Mouse (Mus musculus): ENCODE results near the gene Ndufa11.

The Ndufa11 gene

DNA sequence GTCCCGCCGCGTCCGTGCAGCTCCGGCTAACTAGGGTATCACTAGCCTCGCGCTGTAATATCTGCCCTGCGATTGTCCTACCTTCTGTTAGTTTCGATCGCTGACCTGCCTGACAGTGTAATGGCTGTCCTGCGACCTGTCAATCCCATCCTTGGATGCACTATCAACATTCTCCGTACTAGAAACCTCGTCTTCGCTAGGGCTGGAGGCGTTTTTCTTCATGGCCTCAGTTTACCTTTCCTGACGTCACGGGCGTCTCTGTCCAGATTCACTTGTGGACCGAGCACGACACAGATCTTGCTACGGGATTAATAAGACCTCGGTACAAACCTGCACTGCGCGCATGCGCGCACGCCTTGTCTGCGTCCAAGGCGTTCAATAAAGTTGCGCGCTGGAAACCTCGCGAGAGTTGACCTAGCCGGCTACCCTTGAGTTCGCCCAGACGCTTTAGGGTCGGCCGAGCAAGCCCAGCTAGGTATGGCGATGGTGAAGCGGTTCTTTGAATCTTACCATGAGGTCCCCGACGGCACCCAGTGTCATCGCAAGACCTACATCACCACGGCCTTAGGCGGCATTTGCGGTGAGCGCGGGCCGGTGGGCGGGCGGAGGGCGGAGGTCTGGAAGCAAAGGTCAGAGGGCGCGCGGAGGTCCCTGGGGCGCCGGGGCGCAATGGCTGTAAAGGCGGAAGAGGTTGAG is at the start of gene Ndufa11, which contains the start of gene Vmac:
TSS of gene Ndufa11 (plus strand) at position 405 of the 696 bp plus-strand sequence.
TSS of gene Vmac (minus strand) at position 660 of the 696 bp plus-strand sequence.
- peak; percentile 89 for DNase-seq (ENCODE audit: low spot score)

DNA sequence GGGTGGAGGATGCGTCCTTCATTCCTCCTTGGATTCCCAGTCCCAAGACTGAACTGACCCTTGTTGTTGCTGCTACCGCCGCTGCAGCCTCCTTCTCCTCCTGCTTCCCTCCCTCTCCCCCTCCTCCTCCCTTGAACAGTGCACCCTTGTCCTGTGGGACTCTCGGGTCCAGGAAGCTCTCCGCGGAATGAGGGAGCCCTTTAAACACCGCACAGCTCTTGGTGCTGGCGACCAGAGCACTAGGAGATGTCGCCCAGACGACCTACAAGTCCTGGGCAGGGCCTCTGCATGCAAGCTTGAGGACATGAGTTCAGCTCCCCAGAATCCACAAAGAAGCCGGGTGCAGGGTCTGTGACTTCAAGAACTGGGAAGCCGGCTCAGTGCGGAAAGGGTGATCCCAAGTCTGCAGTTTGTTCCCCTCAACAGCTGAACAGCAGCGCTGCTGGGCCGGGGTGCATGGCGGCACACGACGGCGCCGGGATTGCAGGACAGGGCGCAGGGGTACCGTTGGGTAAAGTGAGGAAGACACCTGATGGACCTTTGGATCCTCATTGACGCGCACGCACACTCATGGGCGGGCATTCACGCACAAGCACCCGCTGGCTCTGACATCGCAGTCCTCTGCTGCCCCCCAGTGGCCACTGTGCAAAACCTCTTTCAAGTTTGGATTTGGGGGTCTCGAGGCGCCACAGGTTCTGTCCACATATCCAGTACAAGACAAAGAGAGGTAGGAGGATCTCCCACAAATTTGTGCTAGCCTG is 49.0 kb upstream of the Ndufa11 start:
- peak; percentile 42 for DNase-seq (ENCODE audit: low spot score)

DNA sequence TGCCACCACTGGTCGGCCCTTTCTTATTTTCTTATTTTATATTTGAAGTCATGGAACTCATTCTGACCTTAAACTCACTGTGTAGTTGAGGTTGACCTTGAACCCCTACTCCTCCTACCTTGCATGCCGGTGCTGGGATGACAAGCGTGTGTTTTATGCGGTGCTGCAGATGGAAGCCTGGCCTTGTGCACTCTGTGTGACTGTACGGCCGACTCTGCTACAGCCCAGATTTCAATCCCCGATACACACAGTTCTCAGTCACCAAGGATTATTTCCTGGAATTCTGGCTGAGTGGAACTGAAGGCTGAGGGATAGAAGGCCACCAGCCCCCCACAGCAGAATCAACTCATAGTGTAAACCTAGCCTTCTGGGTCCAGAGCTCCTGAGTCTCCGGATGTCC is 47.8 kb upstream of the Ndufa11 start:
- DNase-seq (ENCODE audit: low spot score): no peak

DNA sequence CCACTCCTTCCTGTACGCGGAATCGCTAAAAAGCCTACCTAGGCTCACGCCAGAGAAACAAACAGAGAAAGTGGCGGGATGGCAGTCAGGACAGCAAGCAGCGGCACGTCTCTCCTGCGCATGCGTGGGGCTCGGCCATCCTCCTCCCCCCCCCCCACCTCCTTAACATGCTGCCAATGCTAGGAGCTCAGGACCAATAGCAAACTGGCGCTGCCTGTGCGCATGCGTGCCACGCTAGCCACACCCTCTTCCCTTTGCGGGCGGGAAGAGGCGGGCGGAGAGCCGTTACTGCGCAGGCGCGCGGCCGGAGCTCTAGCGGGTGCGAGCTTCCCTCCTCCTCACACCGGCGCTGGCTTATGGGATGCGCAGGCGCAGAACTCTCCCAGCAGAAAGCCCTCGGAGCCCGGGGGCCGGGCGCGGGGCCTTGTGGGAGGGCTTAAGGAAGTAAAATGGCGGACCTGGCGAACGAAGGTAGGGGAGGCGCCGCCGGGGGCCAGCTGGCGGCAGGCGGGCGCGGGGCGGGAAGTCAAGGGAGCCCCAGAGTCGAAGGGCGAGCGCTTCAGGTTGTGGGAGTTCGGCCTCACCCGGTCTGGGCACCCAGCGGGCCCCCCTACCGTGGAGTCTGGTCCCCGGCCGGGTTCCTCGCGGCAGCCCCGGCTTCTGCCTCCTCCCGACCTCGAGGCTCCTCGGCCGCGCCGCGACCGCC is 44.5 kb upstream of the Ndufa11 start, which contains the start of gene Ranbp3:
TSS of gene Ranbp3 (plus strand) at position 354 of the 706 bp plus-strand sequence.
- DNase-seq (ENCODE audit: low spot score): peak; percentile 87

DNA sequence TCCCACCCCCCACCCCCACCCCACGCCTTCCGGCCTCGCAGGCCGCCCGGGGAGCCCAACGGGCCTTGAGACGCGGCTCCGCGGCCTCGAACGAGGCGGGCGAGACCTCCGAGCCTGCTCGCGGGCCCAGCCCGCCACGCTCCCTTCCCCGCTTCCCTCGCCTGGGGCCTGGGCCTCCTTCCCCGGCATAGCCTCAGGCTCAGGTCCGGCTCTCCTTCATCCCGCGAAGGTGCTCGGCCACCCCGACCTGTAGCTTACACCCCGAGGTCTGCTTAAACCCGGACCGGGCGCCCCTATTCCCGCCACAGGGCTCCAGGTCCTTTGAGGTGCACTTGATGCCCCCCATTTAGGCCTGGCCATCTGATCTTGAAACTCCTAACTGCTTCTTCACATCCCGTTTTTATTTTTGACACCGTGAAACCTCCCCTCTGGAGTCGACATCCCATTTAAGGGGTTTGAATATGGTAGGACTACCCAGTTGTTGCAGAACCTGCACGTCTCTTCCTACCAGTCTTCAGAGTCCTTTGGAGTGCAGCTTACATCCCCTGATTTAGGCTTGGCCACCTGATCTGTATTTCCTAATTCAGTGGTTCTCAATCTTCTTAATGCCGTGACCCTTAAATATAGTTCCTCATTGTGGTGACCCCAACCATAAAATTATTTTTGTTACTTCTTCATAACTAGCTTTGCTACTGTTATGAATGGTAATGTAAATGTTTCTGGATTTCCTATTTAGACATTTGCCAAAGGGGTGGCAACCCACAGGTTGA is 43.7 kb upstream of the Ndufa11 start:
- no peak for DNase-seq (ENCODE audit: low spot score)

DNA sequence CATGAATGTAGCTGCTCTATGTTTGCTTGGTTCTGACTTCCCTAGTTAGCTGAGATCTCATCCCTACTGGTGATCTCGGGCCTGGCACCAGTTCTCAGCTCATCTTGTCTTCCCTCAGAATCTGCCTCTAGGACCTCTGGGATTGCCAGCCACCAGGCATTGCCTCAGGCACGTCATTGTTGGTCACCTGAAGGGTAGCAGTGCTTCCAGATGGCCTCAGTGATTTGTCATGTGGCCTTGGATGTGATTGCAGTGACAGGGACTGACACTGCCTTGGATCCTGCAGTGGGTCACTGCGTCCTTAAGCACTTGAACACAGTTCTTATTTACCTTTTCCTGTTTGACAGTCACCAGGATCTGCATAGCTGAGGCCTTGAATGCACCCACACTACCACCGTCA is 35.8 kb upstream of the Ndufa11 start:
- DNase-seq (ENCODE audit: low spot score): no peak

DNA sequence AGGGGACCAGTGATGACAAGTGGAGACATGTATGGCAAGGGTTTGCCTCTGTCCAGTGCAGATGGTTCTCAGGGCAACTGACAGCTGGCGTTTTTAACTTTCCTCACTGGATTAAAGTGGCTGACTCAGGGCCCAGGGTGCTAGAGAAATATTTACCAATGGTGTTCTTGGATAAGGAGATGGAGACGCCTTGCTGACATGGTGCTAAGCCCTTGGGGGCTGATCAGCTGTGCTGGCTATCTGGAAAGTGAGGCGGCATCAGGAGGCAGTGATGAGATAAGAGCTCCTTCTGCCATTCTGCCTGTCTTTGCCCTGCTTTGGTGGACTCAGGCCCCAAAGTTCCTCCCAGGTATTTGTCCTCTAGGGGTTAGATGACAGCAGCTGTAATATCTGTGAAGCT is 34.7 kb upstream of the Ndufa11 start:
- DNase-seq (ENCODE audit: low spot score): no peak

DNA sequence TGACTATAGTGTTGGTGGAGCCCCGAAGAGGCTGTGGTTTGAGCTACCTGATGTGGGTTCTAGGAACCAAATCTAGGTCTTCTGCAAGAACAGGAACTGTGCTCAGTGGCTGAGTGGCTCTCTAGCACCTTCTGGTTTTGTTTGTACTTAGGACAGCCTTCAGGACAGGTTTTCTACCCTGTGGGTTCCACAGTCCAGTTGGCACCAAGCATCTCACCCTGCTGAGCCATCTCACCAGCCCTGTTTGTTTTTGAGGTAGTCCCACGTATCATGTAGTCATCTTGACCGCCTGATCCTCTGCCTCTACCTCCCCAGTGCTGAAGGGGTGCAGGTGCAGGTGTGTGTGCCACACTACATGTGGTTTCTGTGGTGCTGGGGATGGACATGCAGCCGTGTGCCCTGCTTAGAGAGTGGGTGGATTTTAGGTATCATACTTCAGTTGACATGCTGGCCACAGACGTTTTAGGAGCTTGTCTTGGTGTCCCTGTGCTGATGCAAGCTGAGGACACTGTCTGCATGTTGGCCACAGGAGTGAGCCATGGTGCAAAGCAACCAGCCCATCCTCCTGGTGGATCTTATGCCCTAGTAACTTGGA is 33.9 kb upstream of the Ndufa11 start:
- no peak for DNase-seq (ENCODE audit: low spot score)

DNA sequence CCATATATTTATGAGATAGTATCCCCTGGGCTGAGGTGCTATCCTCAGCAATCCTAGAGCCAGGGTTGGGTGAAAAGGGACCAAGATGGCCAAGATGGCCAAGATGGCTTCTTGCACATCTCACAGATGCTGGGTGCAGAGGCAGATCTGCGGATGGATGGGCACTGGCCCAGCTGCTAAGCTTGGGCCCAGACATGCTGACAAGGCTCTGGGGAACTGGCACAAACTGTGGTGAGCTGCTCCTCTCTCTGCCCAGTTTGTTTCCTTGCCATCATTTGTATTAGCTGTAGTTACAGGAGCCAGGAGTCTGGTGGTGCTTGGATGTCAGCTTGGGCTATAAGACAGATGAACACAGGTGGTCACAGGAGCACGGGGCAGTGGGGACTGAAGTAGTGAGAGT is 32.9 kb upstream of the Ndufa11 start:
- DNase-seq (ENCODE audit: low spot score): no peak

DNA sequence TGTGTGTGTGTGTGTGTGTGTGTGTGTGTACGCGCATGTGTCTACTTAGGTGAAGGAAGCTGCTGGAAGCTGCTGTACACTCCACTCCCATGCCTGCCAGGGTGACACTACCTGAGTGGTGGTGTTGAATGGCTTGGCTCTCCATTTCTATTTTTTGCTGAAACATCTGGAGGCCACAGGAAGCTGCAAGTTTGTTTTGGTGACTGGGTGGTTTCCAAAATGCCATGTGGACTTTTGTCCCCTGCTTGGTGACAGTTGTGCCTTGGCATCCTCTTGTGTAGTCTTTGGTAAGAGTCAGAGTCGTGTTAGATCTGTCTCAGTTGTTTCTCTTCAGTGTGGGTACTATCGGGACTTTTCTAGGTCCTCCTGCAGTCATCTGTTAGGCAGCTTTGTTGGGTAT is 30.8 kb upstream of the Ndufa11 start:
- no peak for DNase-seq (ENCODE audit: low spot score)

DNA sequence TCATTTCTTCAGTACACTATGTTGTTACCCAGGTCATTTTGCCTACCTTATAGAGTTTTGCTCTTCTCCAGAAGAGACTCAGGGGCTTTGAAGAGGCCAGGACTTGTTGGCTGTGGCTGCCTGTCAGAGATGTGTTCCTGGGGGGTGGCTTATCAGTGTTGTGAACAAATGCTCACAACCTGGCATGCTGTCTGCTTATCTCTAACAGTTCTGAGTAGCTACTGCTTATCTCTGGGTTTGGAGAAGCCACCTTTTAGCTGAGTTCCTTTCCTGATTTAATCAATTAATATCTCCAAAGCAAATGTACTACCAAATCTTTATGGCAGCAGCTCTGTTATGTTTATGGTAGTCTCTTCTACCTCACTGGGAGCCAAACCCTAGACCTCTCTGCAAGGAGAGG is 29.5 kb upstream of the Ndufa11 start:
- no peak for DNase-seq (ENCODE audit: low spot score)

DNA sequence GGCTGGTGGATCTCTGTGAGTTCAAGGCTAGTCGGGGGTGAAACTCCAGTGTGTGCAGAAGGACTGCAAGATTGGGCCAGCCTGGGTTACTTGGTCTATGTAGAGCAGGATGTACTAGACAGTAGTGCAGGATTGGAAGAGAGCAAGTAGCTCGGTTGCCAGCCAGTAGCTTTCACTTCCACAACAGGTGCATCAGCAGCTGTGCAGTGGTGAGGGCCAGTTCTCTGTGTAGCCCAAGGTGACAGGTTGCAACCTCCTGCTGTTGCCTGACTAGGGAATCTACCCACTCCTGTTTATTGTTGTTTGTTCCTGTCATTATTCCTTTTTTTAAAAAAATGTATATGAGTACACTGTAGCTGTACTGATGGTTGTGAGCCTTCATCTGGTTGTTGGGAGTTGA is 28.9 kb upstream of the Ndufa11 start:
- no peak for DNase-seq (ENCODE audit: low spot score)

DNA sequence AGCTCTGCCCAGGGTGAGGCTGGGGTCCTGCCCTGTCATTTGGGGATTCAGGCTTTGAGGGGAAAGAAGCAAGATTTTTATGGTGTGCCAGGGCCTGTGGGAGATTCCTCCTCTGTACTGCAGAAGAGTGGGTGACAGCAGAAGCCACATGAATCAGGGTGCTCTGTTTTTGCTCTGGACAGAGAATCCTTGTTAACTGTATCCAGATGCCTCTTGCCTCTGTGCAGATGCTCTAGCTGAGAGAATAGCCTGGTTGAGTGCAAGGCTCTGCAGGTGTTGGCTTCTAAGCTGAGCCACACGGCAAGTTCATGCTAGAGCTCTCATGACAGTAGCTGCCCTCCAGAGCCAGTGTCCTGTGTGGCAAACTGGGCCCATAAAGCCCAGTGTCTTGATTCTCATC is 24.2 kb upstream of the Ndufa11 start:
- no peak for DNase-seq (ENCODE audit: low spot score)

DNA sequence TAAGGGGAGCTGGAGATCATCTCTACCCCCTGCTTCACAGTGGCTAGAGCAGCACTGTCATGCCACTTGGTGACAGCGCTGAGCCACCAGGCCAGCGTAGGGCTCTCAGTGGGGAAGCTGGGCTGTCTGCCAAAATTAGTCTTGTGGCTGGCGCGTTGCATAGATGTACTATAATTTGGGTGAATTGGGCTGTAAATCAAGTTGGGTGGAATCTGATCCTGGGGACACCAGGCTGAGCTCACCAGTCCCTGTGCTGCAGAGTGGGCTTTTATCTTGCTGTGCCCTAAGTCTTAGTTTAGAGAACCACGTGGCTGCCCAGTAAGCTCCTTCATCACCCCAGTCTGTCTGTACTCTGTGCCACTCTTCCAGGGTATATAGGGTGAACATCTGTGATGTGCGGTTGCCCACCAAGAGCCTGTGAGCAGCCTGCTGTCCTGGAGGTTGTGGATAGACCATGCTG is 23.7 kb upstream of the Ndufa11 start:
- DNase-seq (ENCODE audit: low spot score): peak; percentile 52

DNA sequence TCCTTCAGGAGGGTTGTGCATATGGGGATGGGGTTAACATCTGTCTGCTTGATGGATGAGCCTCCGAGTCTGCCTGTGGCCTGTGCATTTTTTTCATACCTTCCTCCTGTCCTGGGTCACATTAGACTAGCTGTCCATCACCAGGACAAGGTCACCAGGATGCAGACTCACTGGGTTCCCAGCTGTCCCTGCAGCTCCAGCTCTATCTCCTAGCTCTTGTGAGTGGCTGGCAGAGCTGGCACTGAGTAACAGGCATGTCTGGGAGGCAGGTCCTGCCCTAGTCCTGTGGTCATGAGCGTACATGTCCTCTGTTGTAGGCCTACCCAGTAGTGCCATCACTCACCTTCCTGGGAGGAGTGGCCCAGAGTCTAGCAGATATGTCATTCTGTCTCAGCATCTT is 17.1 kb upstream of the Ndufa11 start:
- DNase-seq (ENCODE audit: low spot score): no peak

DNA sequence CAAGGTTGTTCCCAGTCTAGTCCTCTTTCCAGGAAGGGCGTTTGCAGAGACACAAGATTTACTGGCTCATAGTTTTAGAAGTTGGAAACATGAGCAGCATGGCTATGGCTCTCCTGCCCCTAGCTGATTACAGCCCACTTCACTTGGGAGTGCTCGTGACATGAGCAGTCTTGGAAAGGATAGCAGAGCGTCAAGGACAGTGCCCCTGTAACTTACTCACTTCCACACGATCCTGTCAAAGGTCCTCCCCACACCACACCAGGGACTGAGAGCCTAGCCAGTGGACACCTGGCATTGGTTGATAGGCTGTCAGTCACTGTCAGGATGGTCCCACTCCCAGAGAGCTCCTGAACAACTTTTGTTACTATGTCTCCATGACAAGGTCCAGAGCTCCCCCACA is 14.5 kb upstream of the Ndufa11 start:
- no peak for DNase-seq (ENCODE audit: low spot score)

DNA sequence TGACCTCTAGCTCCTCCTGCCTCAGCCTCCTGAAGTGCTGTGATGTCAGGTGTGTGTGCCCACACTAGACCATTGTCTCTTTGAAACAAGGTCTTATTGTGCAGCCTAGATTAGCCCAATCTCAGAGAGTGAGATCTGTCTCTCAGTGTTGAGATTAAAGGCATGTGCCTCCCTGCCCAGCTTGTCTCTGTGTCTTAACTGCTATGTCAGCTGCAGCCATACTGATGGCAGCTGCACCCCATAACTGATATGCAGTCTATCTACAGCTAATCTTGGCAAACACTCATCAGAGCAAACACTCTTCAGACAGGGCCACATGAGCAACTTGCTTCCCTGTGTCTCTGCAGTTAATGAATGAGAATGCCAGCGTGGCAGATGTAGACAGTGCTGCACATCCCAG is 11.1 kb upstream of the Ndufa11 start:
- no peak for DNase-seq (ENCODE audit: low spot score)

DNA sequence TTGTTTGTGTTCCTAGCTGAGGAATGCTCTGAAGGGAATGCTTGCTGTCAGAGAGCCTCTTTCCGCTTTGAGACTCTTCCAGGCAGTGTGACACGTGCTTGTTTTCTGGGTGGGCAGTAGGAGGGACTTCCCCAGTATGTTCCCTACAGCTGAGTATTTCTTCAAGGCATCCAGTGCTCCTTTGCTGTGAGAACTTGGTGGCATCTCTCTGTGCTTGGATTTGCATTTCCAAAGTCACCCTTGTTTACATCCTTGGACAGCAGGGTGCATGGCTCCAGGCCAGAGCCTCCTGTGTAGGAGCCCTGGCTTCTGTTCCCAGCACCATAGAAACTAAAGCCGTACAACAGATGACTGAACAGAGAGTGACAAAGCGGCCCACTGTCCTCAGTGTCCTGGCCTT is 8.9 kb upstream of the Ndufa11 start:
- DNase-seq (ENCODE audit: low spot score): no peak

DNA sequence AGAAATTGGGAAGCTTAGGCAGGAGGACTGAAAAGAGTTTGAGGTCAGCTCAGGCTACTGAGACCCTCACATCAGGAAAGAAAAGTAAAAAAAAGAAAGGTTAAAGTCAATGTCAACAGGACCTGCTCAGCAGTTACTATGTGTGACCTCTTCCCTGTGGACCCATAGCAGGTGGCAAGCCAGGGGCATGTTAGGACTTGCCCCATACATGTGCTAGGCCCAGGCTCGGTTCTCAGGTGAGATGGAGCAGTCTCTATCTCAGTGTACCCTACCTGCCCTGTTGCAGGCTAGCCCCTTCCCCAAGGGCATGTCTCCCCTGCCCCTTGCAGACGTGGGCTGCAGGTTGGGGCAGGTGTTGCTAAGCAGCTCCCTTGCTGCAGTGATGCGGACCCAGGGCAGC is 7.9 kb upstream of the Ndufa11 start:
- no peak for DNase-seq (ENCODE audit: low spot score)

DNA sequence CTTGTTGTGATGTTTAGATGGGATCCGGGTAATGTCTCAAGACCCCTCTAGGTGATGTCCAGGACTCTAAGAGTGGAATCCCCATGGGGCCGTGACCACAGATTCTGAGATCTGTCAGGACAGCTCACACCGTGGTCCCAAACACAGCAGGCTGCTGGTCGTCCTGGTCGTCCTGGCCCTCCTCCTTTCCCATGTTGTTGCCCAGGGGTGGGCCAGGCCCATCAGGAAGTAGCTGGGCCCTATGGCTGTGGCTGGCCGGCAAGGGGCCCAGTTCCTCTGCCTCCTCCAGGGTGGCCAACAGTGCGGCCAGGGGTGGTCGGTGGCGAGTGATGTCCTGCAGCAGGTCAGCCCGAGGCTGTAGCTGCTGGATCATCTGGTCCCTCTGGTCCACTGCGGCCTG is 2.2 kb upstream of the Ndufa11 start:
- no peak for DNase-seq (ENCODE audit: low spot score)

DNA sequence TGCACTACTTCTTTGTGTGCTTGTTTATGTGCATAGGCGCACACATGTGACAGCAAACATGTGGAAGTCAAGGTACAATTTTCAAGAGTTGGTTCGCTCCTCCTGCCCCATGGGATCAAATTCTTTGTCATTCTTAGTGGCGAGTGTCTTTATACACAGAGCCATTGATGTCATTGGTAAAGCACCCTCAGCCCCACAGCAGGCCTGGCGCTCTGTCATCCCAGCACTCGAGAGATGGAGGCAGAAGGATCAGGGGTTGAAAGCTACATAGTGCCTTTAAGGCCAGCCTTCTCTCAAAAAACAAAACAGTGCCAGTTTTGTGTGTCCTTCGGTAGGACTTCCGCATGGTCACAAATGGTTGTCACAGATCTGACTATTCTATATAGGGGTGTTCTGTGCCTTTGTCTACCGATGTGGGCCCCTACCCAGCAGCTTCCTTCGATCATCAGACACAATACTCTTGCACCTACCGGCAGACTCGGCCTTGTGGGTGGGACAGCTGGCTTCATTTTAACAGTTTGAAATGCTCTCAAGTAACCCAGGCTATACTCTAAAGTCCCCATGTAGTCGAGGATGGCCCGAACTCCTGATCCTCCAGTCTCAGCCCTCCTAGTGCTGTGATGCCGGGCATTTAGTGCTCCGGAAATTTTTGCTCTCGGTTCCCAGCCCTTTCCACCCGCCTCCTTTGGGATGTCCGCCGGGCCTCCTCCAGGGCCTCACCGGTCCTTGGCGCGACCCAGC is 1.5 kb upstream of the Ndufa11 start:
- no peak for DNase-seq (ENCODE audit: low spot score)

Measured in layer of hippocampus, adult 9-10 months (tissue).